Mouse (Mus musculus) gastrocnemius, adult 2 months (tissue): ENCODE results near the gene Scgb1b24. TPM values are rescaled to one million over a fixed set of nuclear protein-coding genes. Genes with fewer than 3 reads are reported as not detected.

Experiments used
- DNase-seq: peaks from one replicate; pipeline ENCODE4 v3.0.0; 2022
- H3K27ac ChIP-seq: fragments of 200-600 bp; 2 replicates; pipeline ENCODE4 v1.8.1; 2022; ENCODE audit warnings: mild to moderate bottlenecking
- H3K4me3 ChIP-seq: fragments of 200-600 bp; 2 replicates; pipeline ENCODE4 v1.8.1; 2022; ENCODE audit warnings: mild to moderate bottlenecking, moderate library complexity
- CTCF ChIP-seq: fragments of 200-600 bp; IDR thresholded peaks from 2 replicates; pipeline ENCODE4 v1.8.1; 2022; ENCODE audit warnings: antibody characterized with exemption, mild to moderate bottlenecking, moderate library complexity
- intact Hi-C: fragments of 180-260 bp; cut with DNase I; formaldehyde crosslinking; loops from one replicate; pipeline ENCODE4 v1.15.1; 2025
- long read RNA-seq, 2 experiments: library from polyadenylated mRNA; stranded (forward); transcript quantifications; one replicate each; pipeline ENCODE4 v2.0.0; 2021
- total RNA-seq, 2 experiments: library from RNA; stranded (reverse); gene quantifications; 2 replicates each; pipeline ENCODE4 v1.2.3; 2021

The Scgb1b24 gene
- total RNA-seq, result not detected
- long read RNA-seq, experiment 1, result 0 reads
- long read RNA-seq, experiment 2, result 0 reads

DNA sequence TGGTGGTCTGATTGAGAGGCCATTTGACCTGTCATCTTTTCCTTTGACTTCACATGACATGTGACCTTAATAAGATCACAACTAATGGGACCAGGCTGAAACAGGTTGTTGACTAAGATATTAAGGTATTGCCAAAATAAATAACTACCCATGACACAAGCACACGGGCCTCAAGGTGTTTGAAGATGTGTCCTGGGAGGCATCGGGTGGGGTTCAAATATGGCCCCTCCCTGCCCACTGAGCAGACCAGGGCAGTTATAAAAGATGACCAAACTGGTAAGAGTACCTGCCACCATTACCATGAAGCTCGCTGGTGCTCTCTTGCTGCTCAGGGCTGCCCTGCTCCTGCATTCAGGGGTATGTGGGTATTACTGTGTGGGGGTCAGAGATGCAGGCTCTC lies at the start of gene Scgb1b24:
Scgb1b24 (plus strand) TSS at position 301 of the 400 bp plus-strand sequence.
- intact Hi-C loops, result no loop called here
- no peak for TF ChIP-seq CTCF
- Histone ChIP-seq H3K4me3 (no peak within 1 kb of the TSS), H3K27ac (no peak within 1 kb of the TSS)
- no peak for DNase-seq

DNA sequence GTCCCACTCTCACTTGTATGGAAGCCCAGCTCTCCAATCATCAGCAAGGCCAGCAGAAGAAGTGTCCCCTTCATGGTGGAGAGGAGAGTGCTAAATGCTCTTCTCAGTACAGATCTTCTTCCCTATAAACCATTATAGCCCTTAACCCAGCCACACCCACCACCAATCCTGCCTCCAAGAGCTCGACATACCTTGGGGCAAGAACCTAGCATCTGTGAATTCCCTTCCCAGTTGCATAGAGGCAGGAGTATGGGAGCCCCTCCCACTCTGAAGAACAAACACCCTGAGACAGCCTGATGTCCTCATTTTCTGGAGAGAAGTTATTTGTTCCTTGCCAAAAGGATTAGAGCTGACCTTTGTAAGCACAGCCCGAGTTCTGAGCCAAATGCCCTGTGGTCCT lies 4.4 kb upstream of the Scgb1b24 start, which contains the start of gene Scgb2b24:
Scgb2b24 (minus strand) TSS at position 101 of the 400 bp plus-strand sequence.
- intact Hi-C loops, result no loop called here
- no peak within 1 kb of the TSS for H3K27ac ChIP-seq
- no peak for DNase-seq
- no peak for TF ChIP-seq CTCF
- H3K4me3 ChIP-seq, result no peak within 1 kb of the TSS

Other genes with a start within 250 kb of the Scgb1b24 start
- gene Scgb2b21, start 223.3 kb upstream of the Scgb1b24 start, total RNA-seq, result not detected
- gene Scgb2b24, start 4.5 kb upstream of the Scgb1b24 start, total RNA-seq, result not detected
- gene Scgb2b26, start 201.2 kb downstream of the Scgb1b24 start, total RNA-seq, result not detected